Mouse (Mus musculus) heart, embryonic 13.5 days (tissue): ENCODE results near the gene Kcnn1. TPM values are rescaled to one million over a fixed set of nuclear protein-coding genes. Genes with fewer than 3 reads are reported as not detected.
A peak's percentile ranks its signal among the peaks of the same experiment; 100 is the strongest.

Source experiments
- ATAC-seq: fragments of 200-750 bp; cut with Nextera tagmentation; 2 replicates; pipeline ENCODE4 v1.8.0; 2017; ENCODE audit warnings: moderate TSS enrichment; ENCODE audit not compliant: insufficient number of reproducible peaks, low FRiP score, low TSS enrichment; ENCODE audit errors: extremely low read depth
- H3K27ac ChIP-seq: fragments of 300-500 bp; sonication (generic); replicated peaks from 2 replicates; pipeline ENCODE4 v1.5.1; 2015; ENCODE audit warnings: moderate library complexity, mild to moderate bottlenecking, inconsistent platforms
- H3K27me3 ChIP-seq: fragments of 300-500 bp; sonication (generic); replicated peaks from 2 replicates; pipeline ENCODE4 v1.6.1; 2015; ENCODE audit warnings: mild to moderate bottlenecking, inconsistent platforms
- H3K36me3 ChIP-seq: fragments of 300-500 bp; sonication (generic); 2 replicates; pipeline ENCODE4 v1.6.1; 2015; ENCODE audit warnings: mild to moderate bottlenecking, inconsistent platforms
- H3K4me1 ChIP-seq: fragments of 300-500 bp; sonication (generic); 2 replicates; pipeline ENCODE4 v1.6.1; 2015; ENCODE audit warnings: inconsistent platforms
- H3K4me2 ChIP-seq: fragments of 300-500 bp; sonication (generic); 2 replicates; pipeline ENCODE4 v1.6.1; 2015; ENCODE audit warnings: inconsistent platforms, mild to moderate bottlenecking, moderate library complexity
- H3K4me3 ChIP-seq: fragments of 300-500 bp; sonication (generic); 2 replicates; pipeline ENCODE4 v1.5.1; 2015; ENCODE audit warnings: moderate library complexity, mild to moderate bottlenecking, inconsistent platforms
- H3K9ac ChIP-seq: fragments of 300-500 bp; sonication (generic); 2 replicates; pipeline ENCODE4 v1.6.1; 2015; ENCODE audit warnings: inconsistent platforms, mild to moderate bottlenecking, moderate library complexity
- H3K9me3 ChIP-seq: fragments of 300-500 bp; sonication (generic); 2 replicates; pipeline ENCODE4 v1.6.1; 2016; ENCODE audit warnings: inconsistent platforms
- WGBS: fragments of 180-500 bp; shearing (Covaris S2); methylation state at CpG from one replicate; pipeline ENCODE4 v1.1.7; 2015; ENCODE audit warnings: mixed read lengths; 5-methylcytosine and 5-hydroxymethylcytosine counted together
- polyA plus RNA-seq: library from polyadenylated mRNA; unstranded; fragments of >200 nt; fragmentation: Nextera tagmentation; extraction: Ambion mirVana; gene quantifications from 2 replicates; pipeline ENCODE4 v1.2.1, GENCODE M21; 2015

The Kcnn1 gene
- polyA plus RNA-seq, 1 experiment from 2014 or later, result 1.5 TPM

- no peak overlapping the region for H3K9ac ChIP-seq
- H3K27me3 ChIP-seq, result peaks cover 6% of the 10 kb centered on the region; the same call in 1 of the 2 replicates
- 41% methylated on average over 4 of the region's 4 CpGs for WGBS
- H3K4me3 ChIP-seq, result no peak overlapping the region
- no peak for ATAC-seq
- H3K4me2 ChIP-seq, result no peak overlapping the region
- H3K27ac ChIP-seq, result no peak overlapping the region
- no peaks in the 10 kb centered on the region for H3K9me3 ChIP-seq
- H3K4me1 ChIP-seq, result peaks cover 24% of the 10 kb centered on the region
- H3K36me3 ChIP-seq, result no peaks in the 10 kb centered on the region
Observed at GRCm38 (mm10) chr8:70876382-70876781, 13.3 kb upstream of the Kcnn1 start.

- H3K9ac ChIP-seq, result no peak overlapping the region
- no peaks in the 10 kb centered on the region; the same call in 1 of the 2 replicates for H3K27me3 ChIP-seq
- no peak overlapping the region for H3K4me3 ChIP-seq
- no peaks in the 10 kb centered on the region for H3K9me3 ChIP-seq
- WGBS, result 87% methylated on average over 13 of the region's 13 CpGs
- H3K36me3 ChIP-seq, result no peaks in the 10 kb centered on the region
- peaks cover 22% of the 10 kb centered on the region for H3K4me1 ChIP-seq
- H3K27ac ChIP-seq, result no peak overlapping the region
- no peak overlapping the region for H3K4me2 ChIP-seq
- no peak for ATAC-seq
Observed at GRCm38 (mm10) chr8:70874441-70874840, 11.4 kb upstream of the Kcnn1 start.

- H3K4me3 ChIP-seq, result peak within 1 kb of the TSS; percentile 91
- H3K9ac ChIP-seq, result peak within 1 kb of the TSS; percentile 91
- peak within 1 kb of the TSS; percentile 76 for H3K27ac ChIP-seq
- peaks cover 2% of the 10 kb centered on the region for H3K36me3 ChIP-seq
- peak; percentile 87 for ATAC-seq
- H3K27me3 ChIP-seq, result no peaks in the 10 kb centered on the region; the same call in 1 of the 2 replicates
- WGBS, result 1% methylated on average over 46 of the region's 46 CpGs
- peaks cover 32% of the 10 kb centered on the region for H3K4me1 ChIP-seq
- peak within 1 kb of the TSS; percentile 98 for H3K4me2 ChIP-seq
- H3K9me3 ChIP-seq, result no peaks in the 10 kb centered on the region
Observed at GRCm38 (mm10) chr8:70873364-70873985, 10.4 kb upstream of the Kcnn1 start, which contains the start of gene Ccdc124. Gene Ccdc124 (minus strand): TSS chr8:70873935.

- Histone ChIP-seq H3K36me3 (peaks cover 9% of the 10 kb centered on the region), H3K4me2 (peak overlapping the region; percentile 98), H3K4me1 (peaks cover 37% of the 10 kb centered on the region), H3K9me3 (no peaks in the 10 kb centered on the region), H3K27me3 (no peaks in the 10 kb centered on the region; the same call in none of the 2 replicates), H3K27ac (peak overlapping the region; percentile 76), H3K4me3 (peak overlapping the region; percentile 91), H3K9ac (peak overlapping the region; percentile 91)
- 5% methylated on average over 31 of the region's 31 CpGs for WGBS
- no peak for ATAC-seq
Observed at GRCm38 (mm10) chr8:70872643-70873363, 9.7 kb upstream of the Kcnn1 start.

GRCm38 (mm10) chr8:70871195-70871807 is 8.2 kb upstream of the Kcnn1 start:
- Histone ChIP-seq H3K27ac (peak overlapping the region; percentile 39), H3K4me3 (no peak overlapping the region), H3K4me2 (no peak overlapping the region), H3K4me1 (peaks cover 41% of the 10 kb centered on the region), H3K36me3 (peaks cover 13% of the 10 kb centered on the region), H3K9me3 (no peaks in the 10 kb centered on the region), H3K27me3 (no peaks in the 10 kb centered on the region; the same call in none of the 2 replicates), H3K9ac (peak overlapping the region; percentile 37; the same call in 1 of the 2 replicates)
- 84% methylated on average over 5 of the region's 5 CpGs for WGBS
- ATAC-seq, result no peak

GRCm38 (mm10) chr8:70869601-70870041 is 6.6 kb upstream of the Kcnn1 start:
- no peaks in the 10 kb centered on the region; the same call in none of the 2 replicates for H3K27me3 ChIP-seq
- no peak overlapping the region for H3K27ac ChIP-seq
- H3K4me2 ChIP-seq, result no peak overlapping the region
- H3K36me3 ChIP-seq, result peaks cover 13% of the 10 kb centered on the region
- no peak overlapping the region for H3K4me3 ChIP-seq
- no peak for ATAC-seq
- peaks cover 51% of the 10 kb centered on the region for H3K4me1 ChIP-seq
- 43% methylated on average over 16 of the region's 16 CpGs for WGBS
- H3K9ac ChIP-seq, result 0 out of 2 replicates have a peak overlapping the region, but pooled peaks have one; percentile 63
- no peaks in the 10 kb centered on the region for H3K9me3 ChIP-seq

- H3K9me3 ChIP-seq, result no peaks in the 10 kb centered on the region
- peaks cover 13% of the 10 kb centered on the region for H3K36me3 ChIP-seq
- peaks cover 3% of the 10 kb centered on the region for H3K27me3 ChIP-seq
- H3K4me3 ChIP-seq, result no peak overlapping the region
- peaks cover 55% of the 10 kb centered on the region for H3K4me1 ChIP-seq
- 0 out of 2 replicates have a peak overlapping the region, but pooled peaks have one; percentile 63 for H3K9ac ChIP-seq
- 43% methylated on average over 5 of the region's 5 CpGs for WGBS
- peak overlapping the region; percentile 51 for H3K4me2 ChIP-seq
- ATAC-seq, result no peak
- no peak overlapping the region for H3K27ac ChIP-seq
Observed at GRCm38 (mm10) chr8:70869199-70869571, 6.1 kb upstream of the Kcnn1 start.

- peaks cover 61% of the 10 kb centered on the region for H3K4me1 ChIP-seq
- WGBS, result 24% methylated on average over 40 of the region's 40 CpGs
- peaks cover 13% of the 10 kb centered on the region for H3K36me3 ChIP-seq
- H3K4me2 ChIP-seq, result peak overlapping the region; percentile 51
- no peaks in the 10 kb centered on the region for H3K9me3 ChIP-seq
- H3K9ac ChIP-seq, result peak overlapping the region; percentile 63
- peaks cover 8% of the 10 kb centered on the region for H3K27me3 ChIP-seq
- ATAC-seq, result no peak
- H3K27ac ChIP-seq, result no peak overlapping the region
- H3K4me3 ChIP-seq, result peak overlapping the region; percentile 22; the same call in 1 of the 2 replicates
Observed at GRCm38 (mm10) chr8:70868559-70869198, 5.6 kb upstream of the Kcnn1 start.

- Histone ChIP-seq H3K4me2 (peak overlapping the region; percentile 94), H3K4me1 (peaks cover 66% of the 10 kb centered on the region), H3K9me3 (no peaks in the 10 kb centered on the region), H3K9ac (no peak overlapping the region; the same call in 1 of the 2 replicates), H3K4me3 (no peak overlapping the region), H3K36me3 (peaks cover 13% of the 10 kb centered on the region), H3K27me3 (peaks cover 29% of the 10 kb centered on the region), H3K27ac (no peak overlapping the region; the same call in 1 of the 2 replicates)
- 80% methylated on average over 7 of the region's 7 CpGs for WGBS
- ATAC-seq, result no peak
Observed at GRCm38 (mm10) chr8:70866566-70866965, 3.5 kb upstream of the Kcnn1 start.

- peak overlapping the region; percentile 67 for H3K9ac ChIP-seq
- peak overlapping the region; percentile 70 for H3K4me3 ChIP-seq
- 7% methylated on average over 12 of the region's 12 CpGs for WGBS
- H3K4me2 ChIP-seq, result peak overlapping the region; percentile 94
- no peaks in the 10 kb centered on the region for H3K9me3 ChIP-seq
- peak overlapping the region; percentile 64 for H3K27ac ChIP-seq
- ATAC-seq, result 0 out of 2 replicates have a peak, but pooled peaks have one; percentile 2
- peaks cover 34% of the 10 kb centered on the region for H3K27me3 ChIP-seq
- H3K36me3 ChIP-seq, result peaks cover 13% of the 10 kb centered on the region
- peaks cover 61% of the 10 kb centered on the region for H3K4me1 ChIP-seq
Observed at GRCm38 (mm10) chr8:70866001-70866520, 3.0 kb upstream of the Kcnn1 start.
